Mouse (Mus musculus): Measurements from ENCODE around the gene F11. TPM values are rescaled to one million over a fixed set of nuclear protein-coding genes. Genes with fewer than 3 reads are reported as not detected.

Gene F11
- polyA plus RNA-seq, 1 experiment from 2014 or later: not detected

- Histone ChIP-seq H3K9me3 (replicated peaks; ENCODE audit: control insufficient read depth, low read length) (no peaks in the 10 kb centered on the region), H3K4me2 (ENCODE audit: low read depth, low read length) (no peak overlapping the region), H3K27ac (ENCODE audit: low read length) (no peak overlapping the region), H3K4me1 (ENCODE audit: control insufficient read depth, insufficient read depth, low read length) (no peaks in the 10 kb centered on the region), H3K9ac (ENCODE audit: low read length) (no peak overlapping the region), H3K36me3 (ENCODE audit: control insufficient read depth, insufficient read depth) (no peaks in the 10 kb centered on the region), H3K27me3 (ENCODE audit: control insufficient read depth, insufficient read depth, low read length) (no peaks in the 10 kb centered on the region), H3K4me3 (ENCODE audit: low read length) (no peak overlapping the region)
- no peak for ATAC-seq (replicated peaks; ENCODE audit: extremely low read depth, insufficient read depth, low FRiP score)
- 80% methylated on average over 8 of the region's 8 CpGs for WGBS
These were observed 3.4 kb downstream of the F11 start for GRCm38 (mm10) chr8:45258421-45258820.

GRCm38 (mm10) chr8:45255040-45255439, 6.8 kb downstream of the F11 start:
- WGBS: 80% methylated on average over 12 of the region's 12 CpGs
- H3K27ac ChIP-seq (ENCODE audit: low read length): no peak overlapping the region
- no peak overlapping the region for H3K9ac ChIP-seq (ENCODE audit: low read length)
- H3K4me3 ChIP-seq (ENCODE audit: low read length): no peak overlapping the region
- no peaks in the 10 kb centered on the region for H3K4me1 ChIP-seq (ENCODE audit: control insufficient read depth, insufficient read depth, low read length)
- no peaks in the 10 kb centered on the region for H3K9me3 ChIP-seq (replicated peaks; ENCODE audit: control insufficient read depth, low read length)
- no peak overlapping the region for H3K4me2 ChIP-seq (ENCODE audit: low read depth, low read length)
- no peak for ATAC-seq (replicated peaks; ENCODE audit: extremely low read depth, insufficient read depth, low FRiP score)
- H3K27me3 ChIP-seq (ENCODE audit: control insufficient read depth, insufficient read depth, low read length): no peaks in the 10 kb centered on the region
- no peaks in the 10 kb centered on the region for H3K36me3 ChIP-seq (ENCODE audit: control insufficient read depth, insufficient read depth)

- Histone ChIP-seq H3K27me3 (ENCODE audit: control insufficient read depth, insufficient read depth, low read length) (no peaks in the 10 kb centered on the region), H3K9ac (ENCODE audit: low read length) (no peak overlapping the region), H3K4me3 (ENCODE audit: low read length) (no peak overlapping the region), H3K27ac (ENCODE audit: low read length) (no peak overlapping the region), H3K9me3 (replicated peaks; ENCODE audit: control insufficient read depth, low read length) (no peaks in the 10 kb centered on the region), H3K36me3 (ENCODE audit: control insufficient read depth, insufficient read depth) (no peaks in the 10 kb centered on the region), H3K4me1 (ENCODE audit: control insufficient read depth, insufficient read depth, low read length) (no peaks in the 10 kb centered on the region), H3K4me2 (ENCODE audit: low read depth, low read length) (no peak overlapping the region)
- WGBS: 70% methylated on average over 8 of the region's 8 CpGs
- no peak for ATAC-seq (replicated peaks; ENCODE audit: extremely low read depth, insufficient read depth, low FRiP score)
These were observed 7.5 kb downstream of the F11 start for GRCm38 (mm10) chr8:45254194-45254842.

- no peaks in the 10 kb centered on the region for H3K36me3 ChIP-seq (ENCODE audit: control insufficient read depth, insufficient read depth)
- H3K9me3 ChIP-seq (replicated peaks; ENCODE audit: control insufficient read depth, low read length): no peaks in the 10 kb centered on the region
- no peak overlapping the region for H3K9ac ChIP-seq (ENCODE audit: low read length)
- H3K27ac ChIP-seq (ENCODE audit: low read length): no peak overlapping the region
- H3K4me2 ChIP-seq (ENCODE audit: low read depth, low read length): no peak overlapping the region
- H3K27me3 ChIP-seq (ENCODE audit: control insufficient read depth, insufficient read depth, low read length): no peaks in the 10 kb centered on the region
- 96% methylated on average over 1 of the region's 1 CpGs for WGBS
- no peak for ATAC-seq (replicated peaks; ENCODE audit: extremely low read depth, insufficient read depth, low FRiP score)
- H3K4me3 ChIP-seq (ENCODE audit: low read length): no peak overlapping the region
- H3K4me1 ChIP-seq (ENCODE audit: control insufficient read depth, insufficient read depth, low read length): no peaks in the 10 kb centered on the region
These were observed 8.2 kb downstream of the F11 start for GRCm38 (mm10) chr8:45253586-45253985.

GRCm38 (mm10) chr8:45253111-45253510, 8.7 kb downstream of the F11 start:
- H3K4me1 ChIP-seq (ENCODE audit: control insufficient read depth, insufficient read depth, low read length): no peaks in the 10 kb centered on the region
- no peak for ATAC-seq (replicated peaks; ENCODE audit: extremely low read depth, insufficient read depth, low FRiP score)
- no peak overlapping the region for H3K4me3 ChIP-seq (ENCODE audit: low read length)
- H3K27ac ChIP-seq (ENCODE audit: low read length): no peak overlapping the region
- H3K9ac ChIP-seq (ENCODE audit: low read length): no peak overlapping the region
- no peaks in the 10 kb centered on the region for H3K36me3 ChIP-seq (ENCODE audit: control insufficient read depth, insufficient read depth)
- H3K27me3 ChIP-seq (ENCODE audit: control insufficient read depth, insufficient read depth, low read length): no peaks in the 10 kb centered on the region
- no peak overlapping the region for H3K4me2 ChIP-seq (ENCODE audit: low read depth, low read length)
- WGBS: 44% methylated on average over 2 of the region's 2 CpGs
- no peaks in the 10 kb centered on the region for H3K9me3 ChIP-seq (replicated peaks; ENCODE audit: control insufficient read depth, low read length)

GRCm38 (mm10) chr8:45246307-45246706, 15.5 kb downstream of the F11 start:
- Histone ChIP-seq H3K9me3 (replicated peaks; ENCODE audit: control insufficient read depth, low read length) (no peaks in the 10 kb centered on the region), H3K4me2 (ENCODE audit: low read depth, low read length) (no peak overlapping the region), H3K27me3 (ENCODE audit: control insufficient read depth, insufficient read depth, low read length) (no peaks in the 10 kb centered on the region), H3K36me3 (ENCODE audit: control insufficient read depth, insufficient read depth) (no peaks in the 10 kb centered on the region), H3K9ac (ENCODE audit: low read length) (no peak overlapping the region), H3K4me1 (ENCODE audit: control insufficient read depth, insufficient read depth, low read length) (no peaks in the 10 kb centered on the region), H3K27ac (ENCODE audit: low read length) (no peak overlapping the region), H3K4me3 (ENCODE audit: low read length) (no peak overlapping the region)
- 63% methylated on average over 7 of the region's 7 CpGs for WGBS
- no peak for ATAC-seq (replicated peaks; ENCODE audit: extremely low read depth, insufficient read depth, low FRiP score)

- Histone ChIP-seq H3K4me3 (ENCODE audit: low read length) (no peak overlapping the region), H3K9me3 (replicated peaks; ENCODE audit: control insufficient read depth, low read length) (no peaks in the 10 kb centered on the region), H3K27me3 (ENCODE audit: control insufficient read depth, insufficient read depth, low read length) (no peaks in the 10 kb centered on the region; the same call in 1 of the 2 replicates), H3K9ac (ENCODE audit: low read length) (no peak overlapping the region), H3K4me1 (ENCODE audit: control insufficient read depth, insufficient read depth, low read length) (no peaks in the 10 kb centered on the region), H3K27ac (ENCODE audit: low read length) (no peak overlapping the region), H3K36me3 (ENCODE audit: control insufficient read depth, insufficient read depth) (no peaks in the 10 kb centered on the region), H3K4me2 (ENCODE audit: low read depth, low read length) (no peak overlapping the region)
- 68% methylated on average over 8 of the region's 8 CpGs for WGBS
- ATAC-seq (replicated peaks; ENCODE audit: extremely low read depth, insufficient read depth, low FRiP score): no peak
These were observed 22.5 kb downstream of the F11 start for GRCm38 (mm10) chr8:45239363-45239762.

GRCm38 (mm10) chr8:45238282-45238681, 23.5 kb downstream of the F11 start:
- H3K36me3 ChIP-seq (ENCODE audit: control insufficient read depth, insufficient read depth): no peaks in the 10 kb centered on the region
- ATAC-seq (replicated peaks; ENCODE audit: extremely low read depth, insufficient read depth, low FRiP score): no peak; the same call in 1 of the 2 replicates
- no peak overlapping the region for H3K27ac ChIP-seq (ENCODE audit: low read length)
- H3K27me3 ChIP-seq (ENCODE audit: control insufficient read depth, insufficient read depth, low read length): no peaks in the 10 kb centered on the region; the same call in 1 of the 2 replicates
- H3K9me3 ChIP-seq (replicated peaks; ENCODE audit: control insufficient read depth, low read length): no peaks in the 10 kb centered on the region
- no peak overlapping the region for H3K4me2 ChIP-seq (ENCODE audit: low read depth, low read length)
- H3K4me1 ChIP-seq (ENCODE audit: control insufficient read depth, insufficient read depth, low read length): no peaks in the 10 kb centered on the region
- WGBS: 27% methylated on average over 3 of the region's 3 CpGs
- no peak overlapping the region for H3K4me3 ChIP-seq (ENCODE audit: low read length)
- no peak overlapping the region for H3K9ac ChIP-seq (ENCODE audit: low read length)

GRCm38 (mm10) chr8:45236164-45236912, 25.5 kb downstream of the F11 start:
- Histone ChIP-seq H3K9ac (ENCODE audit: low read length) (no peak overlapping the region), H3K27ac (ENCODE audit: low read length) (no peak overlapping the region), H3K9me3 (replicated peaks; ENCODE audit: control insufficient read depth, low read length) (no peaks in the 10 kb centered on the region), H3K4me3 (ENCODE audit: low read length) (no peak overlapping the region), H3K4me2 (ENCODE audit: low read depth, low read length) (0 out of 2 replicates have a peak overlapping the region, but pooled peaks have one; percentile 24), H3K36me3 (ENCODE audit: control insufficient read depth, insufficient read depth) (no peaks in the 10 kb centered on the region), H3K27me3 (ENCODE audit: control insufficient read depth, insufficient read depth, low read length) (no peaks in the 10 kb centered on the region; the same call in 1 of the 2 replicates), H3K4me1 (ENCODE audit: control insufficient read depth, insufficient read depth, low read length) (no peaks in the 10 kb centered on the region)
- no peak for ATAC-seq (replicated peaks; ENCODE audit: extremely low read depth, insufficient read depth, low FRiP score)
- WGBS: 25% methylated on average over 14 of the region's 14 CpGs

Data from heart, embryonic 16.5 days (tissue).